Mouse (Mus musculus) CH12.LX (cell line): ENCODE data around the gene Unc5cl. TPM values are rescaled to one million over a fixed set of nuclear protein-coding genes. Genes with fewer than 3 reads are reported as not detected.

Experiments used
- DNase-seq: peaks from one replicate; pipeline ENCODE4 v3.0.0-alpha.2; 2013; ENCODE audit errors: extremely low read depth
- H3K27ac ChIP-seq: 2 replicates; pipeline ENCODE4 v1.5.1; 2012; ENCODE audit warnings: low read depth, mild to moderate bottlenecking, control low read depth, moderate library complexity; ENCODE audit not compliant: insufficient read depth
- H3K27me3 ChIP-seq: replicated peaks from 2 replicates; pipeline ENCODE3; 2012; ENCODE audit warnings: inconsistent platforms
- H3K36me3 ChIP-seq, 2 experiments: replicated peaks in 1 of 2; 2 replicates each; pipeline versions ENCODE3 to v1.6.1; 2012; ENCODE audit warnings: inconsistent platforms in 1 of 2, low read length in 1 of 2, mild to moderate bottlenecking in 1 of 2, mixed read lengths in 1 of 2, moderate library complexity in 1 of 2; ENCODE audit not compliant: control insufficient read depth in 1 of 2, insufficient read depth in 1 of 2
- H3K4me1 ChIP-seq, 2 experiments: 2 replicates each; pipeline ENCODE4 v1.6.1; 2012; ENCODE audit warnings: inconsistent platforms in 1 of 2, moderate library complexity in 1 of 2; ENCODE audit not compliant: insufficient read depth in 2 of 2, control insufficient read depth in 1 of 2
- H3K4me2 ChIP-seq: 2 replicates; pipeline ENCODE4 v1.6.1; 2012; ENCODE audit warnings: low read depth, mild to moderate bottlenecking, control low read depth; ENCODE audit not compliant: poor library complexity, insufficient read depth, severe bottlenecking
- H3K4me3 ChIP-seq, 3 experiments: fragments of 150-350 bp in 1 of 3; sonication (generic) in 1 of 3; replicated peaks in 1 of 3; 2 replicates each; pipeline versions ENCODE3 to v1.5.1; 2011 to 2012; ENCODE audit warnings: low read depth in 2 of 3, low read length in 2 of 3, mild to moderate bottlenecking in 2 of 3, moderate library complexity in 2 of 3, control low read depth in 1 of 3, improper control_type of control experiment in 1 of 3, inconsistent platforms in 1 of 3, mixed read lengths in 1 of 3; ENCODE audit not compliant: poor library complexity in 1 of 3
- H3K79me2 ChIP-seq: replicated peaks from 2 replicates; pipeline ENCODE4 v1.6.1; 2012; ENCODE audit warnings: mild to moderate bottlenecking, moderate library complexity; ENCODE audit not compliant: control insufficient read depth, poor library complexity, insufficient read depth, severe bottlenecking; ENCODE audit errors: extremely low read depth
- H3K9ac ChIP-seq: 2 replicates; pipeline ENCODE4 v1.6.1; 2012; ENCODE audit warnings: low read depth, mild to moderate bottlenecking, control low read depth, moderate library complexity; ENCODE audit not compliant: insufficient read depth
- H3K9me3 ChIP-seq: replicated peaks from 2 replicates; pipeline ENCODE3; 2012; ENCODE audit warnings: low read length, inconsistent platforms, mixed read lengths
- BHLHE40 ChIP-seq: IDR thresholded peaks from 2 replicates; pipeline ENCODE4 v1.6.1; 2011; ENCODE audit warnings: mild to moderate bottlenecking, low read depth, low read length, improper control_type of control experiment
- CHD1 ChIP-seq: IDR thresholded peaks from 2 replicates; pipeline ENCODE4 v1.6.1; 2012; ENCODE audit warnings: low read depth, low read length, improper control_type of control experiment, inconsistent platforms
- CHD2 ChIP-seq: IDR thresholded peaks from 2 replicates; pipeline ENCODE4 v1.6.1; 2011; ENCODE audit warnings: low read length, improper control_type of control experiment
- CTCF ChIP-seq, 2 experiments: IDR thresholded peaks in 1 of 2; conservative IDR thresholded peaks in 1 of 2; 2 replicates each; pipeline ENCODE4 v1.5.1; 2011 to 2012; ENCODE audit warnings: low read depth in 2 of 2, low read length in 2 of 2, improper control_type of control experiment in 1 of 2, inconsistent platforms in 1 of 2, mild to moderate bottlenecking in 1 of 2, moderate library complexity in 1 of 2
- E2F4 ChIP-seq: IDR thresholded peaks from 2 replicates; pipeline ENCODE4 v1.6.1; 2011; ENCODE audit warnings: low read depth, low read length, improper control_type of control experiment; ENCODE audit not compliant: insufficient replicate concordance
- ELF1 ChIP-seq: IDR thresholded peaks from 2 replicates; pipeline ENCODE4 v1.6.1; 2014; ENCODE audit warnings: low read depth, mild to moderate bottlenecking, inconsistent platforms, low read length, improper control_type of control experiment
- EP300 ChIP-seq: IDR thresholded peaks from 2 replicates; pipeline ENCODE4 v1.6.1; 2011; ENCODE audit warnings: low read length, improper control_type of control experiment
- ETS1 ChIP-seq: conservative IDR thresholded peaks from 2 replicates; pipeline ENCODE4 v1.6.1; 2012; ENCODE audit warnings: low read depth, mild to moderate bottlenecking, inconsistent platforms, low read length, improper control_type of control experiment, moderate library complexity
- IRF4 ChIP-seq: IDR thresholded peaks from 2 replicates; pipeline ENCODE4 v1.6.1; 2014; ENCODE audit warnings: low read depth, mild to moderate bottlenecking, inconsistent platforms, low read length, improper control_type of control experiment
- JUND ChIP-seq: conservative IDR thresholded peaks from 2 replicates; pipeline ENCODE4 v1.6.1; 2011; ENCODE audit warnings: low read depth, low read length, improper control_type of control experiment
- KAT2A ChIP-seq: IDR thresholded peaks from 2 replicates; pipeline ENCODE4 v1.6.1; 2012; ENCODE audit warnings: low read length, improper control_type of control experiment, inconsistent platforms; ENCODE audit not compliant: insufficient replicate concordance
- MAFK ChIP-seq: IDR thresholded peaks from 2 replicates; pipeline ENCODE4 v1.6.1; 2011; ENCODE audit warnings: low read length, improper control_type of control experiment; ENCODE audit not compliant: insufficient replicate concordance
- MAX ChIP-seq: IDR thresholded peaks from 2 replicates; pipeline ENCODE4 v1.6.1; 2011; ENCODE audit warnings: low read length, improper control_type of control experiment
- MAZ ChIP-seq: IDR thresholded peaks from 2 replicates; pipeline ENCODE4 v1.6.1; 2012; ENCODE audit warnings: low read depth, mild to moderate bottlenecking, inconsistent platforms, low read length, improper control_type of control experiment, moderate library complexity
- MEF2A ChIP-seq: IDR thresholded peaks from 2 replicates; pipeline ENCODE4 v1.6.1; 2014; ENCODE audit warnings: low read depth, mild to moderate bottlenecking, inconsistent platforms, low read length, improper control_type of control experiment, borderline replicate concordance
- MXI1 ChIP-seq: IDR thresholded peaks from 2 replicates; pipeline ENCODE4 v1.6.1; 2011; ENCODE audit warnings: mild to moderate bottlenecking, low read depth, low read length, improper control_type of control experiment
- MYC ChIP-seq: IDR thresholded peaks from 2 replicates; pipeline ENCODE4 v1.6.1; 2011; ENCODE audit warnings: low read depth, mild to moderate bottlenecking, improper control_type of control experiment, low read length
- NELFE ChIP-seq: IDR thresholded peaks from 2 replicates; pipeline ENCODE4 v1.6.1; 2011; ENCODE audit warnings: low read depth, low read length, improper control_type of control experiment
- NRF1 ChIP-seq: IDR thresholded peaks from 2 replicates; pipeline ENCODE4 v1.6.1; 2014; ENCODE audit warnings: low read depth, mild to moderate bottlenecking, inconsistent platforms, low read length, improper control_type of control experiment, moderate library complexity
- POLR2A ChIP-seq: IDR thresholded peaks from 2 replicates; pipeline ENCODE4 v1.6.1; 2011; ENCODE audit warnings: low read depth, mild to moderate bottlenecking, improper control_type of control experiment, low read length
- RCOR1 ChIP-seq: conservative IDR thresholded peaks from 2 replicates; pipeline ENCODE4 v1.6.1; 2012; ENCODE audit warnings: low read depth, mild to moderate bottlenecking, inconsistent platforms, low read length, improper control_type of control experiment
- SMC3 ChIP-seq: IDR thresholded peaks from 2 replicates; pipeline ENCODE4 v1.6.1; 2011; ENCODE audit warnings: low read depth, low read length, improper control_type of control experiment
- TBP ChIP-seq: conservative IDR thresholded peaks from 2 replicates; pipeline ENCODE4 v1.6.1; 2011; ENCODE audit warnings: low read depth, low read length, improper control_type of control experiment
- TCF12 ChIP-seq: IDR thresholded peaks from 2 replicates; pipeline ENCODE4 v1.6.1; 2014; ENCODE audit warnings: low read depth, mild to moderate bottlenecking, inconsistent platforms, low read length, improper control_type of control experiment
- UBTF ChIP-seq: IDR thresholded peaks from 2 replicates; pipeline ENCODE4 v1.6.1; 2012; ENCODE audit warnings: low read depth, mild to moderate bottlenecking, inconsistent platforms, low read length, improper control_type of control experiment, moderate library complexity
- USF1 ChIP-seq: IDR thresholded peaks from 2 replicates; pipeline ENCODE4 v1.6.1; 2014; ENCODE audit warnings: low read depth, mild to moderate bottlenecking, inconsistent platforms, low read length, improper control_type of control experiment
- USF2 ChIP-seq: conservative IDR thresholded peaks from 2 replicates; pipeline ENCODE4 v1.6.1; 2011; ENCODE audit warnings: low read depth, low read length, improper control_type of control experiment
- ZC3H11A ChIP-seq: IDR thresholded peaks from 2 replicates; pipeline ENCODE4 v1.6.1; 2012; ENCODE audit warnings: low read depth, mild to moderate bottlenecking, inconsistent platforms, low read length, improper control_type of control experiment
- ZKSCAN1 ChIP-seq: IDR thresholded peaks from 2 replicates; pipeline ENCODE4 v1.6.1; 2012; ENCODE audit warnings: low read depth, inconsistent platforms, low read length, improper control_type of control experiment, borderline replicate concordance
- ZMIZ1 ChIP-seq: IDR thresholded peaks from 2 replicates; pipeline ENCODE4 v1.6.1; 2012; ENCODE audit warnings: low read depth, mild to moderate bottlenecking, inconsistent platforms, low read length, improper control_type of control experiment
- ZNF384 ChIP-seq: IDR thresholded peaks from 2 replicates; pipeline ENCODE4 v1.6.1; 2012; ENCODE audit warnings: low read depth, low read length, improper control_type of control experiment, inconsistent platforms
- dilution Hi-C: fragments of 300-500 bp; cut with MboI; formaldehyde crosslinking; loops from 2 replicates; pipeline ENCODE4 v1.14.3; 2020; ENCODE audit warnings: low sequenced_read_pairs; ENCODE audit not compliant: extremely low pct_unique_long_range_greater_than_20kb, extremely low pct_ligation_motif_present
- in situ Hi-C: fragments of 300-500 bp; cut with MboI; formaldehyde crosslinking; loops from 3 replicates; pipeline ENCODE4 v1.14.3; 2019; ENCODE audit warnings: low sequenced_read_pairs, low pct_ligation_motif_present, low pct_unique_long_range_greater_than_20kb, mixed read lengths
- polyA plus RNA-seq: library from polyadenylated mRNA; unstranded; fragments of >175 nt; gene quantifications from 2 replicates; pipeline ENCODE4 v1.2.1, GENCODE M21; 2012; ENCODE audit warnings: low read depth; ENCODE audit not compliant: insufficient read length
- total RNA-seq, 2 experiments: library from RNA; depleted of rRNA; stranded (reverse); fragments of 300-350 nt in 1 of 2; fragments of >200 nt in 1 of 2; gene quantifications; 2 replicates each; pipeline ENCODE4 v1.2.3; 2012 to 2014

The Unc5cl gene
- total and polyA plus RNA-seq, 3 experiments: 0.09 to 0.21 TPM; not detected in 1

- in situ Hi-C loops (no loop called here), dilution Hi-C loops (no loop called here)
- Histone ChIP-seq H3K9me3 (peaks cover 62% of the 10 kb centered on the region), H3K27me3 (no peaks in the 10 kb centered on the region), H3K4me3 (no peak overlapping the region), H3K79me2 (no peaks in the 10 kb centered on the region), H3K36me3 (no peaks in the 10 kb centered on the region), H3K27ac (no peak overlapping the region), H3K4me1 (no peaks in the 10 kb centered on the region), H3K4me2 (no peak overlapping the region), H3K9ac (no peak overlapping the region)
- no peak for DNase-seq
- no peak for TF ChIP-seq KAT2A
- TF ChIP-seq ZKSCAN1: no peak
- no peak for TF ChIP-seq TBP
- TF ChIP-seq MAX: no peak
- TF ChIP-seq NELFE: no peak
- TF ChIP-seq MEF2A: no peak
- TF ChIP-seq ZMIZ1: no peak
- TF ChIP-seq ZC3H11A: no peak
- no peak for TF ChIP-seq BHLHE40
- no peak for TF ChIP-seq ELF1
- no peak for TF ChIP-seq ETS1
- TF ChIP-seq IRF4: no peak
- no peak for TF ChIP-seq USF2
- TF ChIP-seq JUND: no peak
- no peak for TF ChIP-seq UBTF
- TF ChIP-seq RCOR1: no peak
- TF ChIP-seq E2F4: no peak
- no peak for TF ChIP-seq MAZ
- TF ChIP-seq CHD1: no peak
- TF ChIP-seq ZNF384: no peak
Observed at GRCm38 (mm10) chr17:48542733-48543132, 88.0 kb downstream of the Unc5cl start.

DNA sequence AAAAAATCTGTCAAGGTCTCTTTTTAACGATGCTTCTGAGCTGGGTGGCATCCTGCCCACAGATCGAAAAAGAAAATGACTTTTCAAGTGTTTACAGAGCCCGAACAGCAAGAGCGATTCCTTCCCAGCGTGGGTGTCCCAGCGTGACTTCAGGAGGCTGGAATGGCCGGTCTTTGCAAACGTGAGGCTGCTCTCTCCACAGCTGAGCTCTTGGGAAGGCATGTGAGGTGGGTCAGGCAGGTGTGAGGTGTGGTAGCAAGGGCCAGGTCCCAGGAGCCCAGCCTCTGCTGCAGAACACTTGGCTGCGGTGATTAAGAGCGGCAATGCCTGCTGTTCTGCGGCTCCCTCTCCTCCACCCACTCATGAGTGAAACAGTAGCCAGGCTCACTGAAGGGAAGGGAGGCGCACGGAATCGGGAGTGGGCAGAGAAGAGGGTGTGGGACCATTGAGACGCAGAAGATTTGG, 88.6 kb downstream of the Unc5cl start:
- Histone ChIP-seq H3K9ac (no peak overlapping the region), H3K4me2 (no peak overlapping the region), H3K27me3 (no peaks in the 10 kb centered on the region), H3K4me1 (no peaks in the 10 kb centered on the region), H3K9me3 (peaks cover 62% of the 10 kb centered on the region), H3K4me3 (no peak overlapping the region), H3K27ac (no peak overlapping the region), H3K79me2 (no peaks in the 10 kb centered on the region), H3K36me3 (no peaks in the 10 kb centered on the region)
- DNase-seq: no peak
- in situ Hi-C loops: no loop called here
- TF ChIP-seq CHD1: no peak
- TF ChIP-seq MXI1: no peak
- TF ChIP-seq USF1: no peak
- TF ChIP-seq EP300: no peak
- TF ChIP-seq CHD2: no peak
- TF ChIP-seq CTCF (conservative IDR thresholded peaks at IDR 0.05 in 1 of 2, IDR thresholded peaks at IDR 0.05 in 1 of 2; ENCODE audit: low read depth in 2 of 2, low read length in 2 of 2): no peak
- no peak for TF ChIP-seq MAFK
- TF ChIP-seq TCF12: no peak
- TF ChIP-seq E2F4: no peak
- TF ChIP-seq SMC3: no peak
- TF ChIP-seq POLR2A: no peak
- no peak for TF ChIP-seq NRF1
- TF ChIP-seq MYC: no peak
- TF ChIP-seq KAT2A: no peak
- dilution Hi-C loops: no loop called here
